Mouse (Mus musculus) ES-Bruce4 (cell line): ENCODE measurements around the gene Gm20873. TPM values are rescaled to one million over a fixed set of nuclear protein-coding genes. Genes with fewer than 3 reads are reported as not detected.
"Not testable (repeated sequence)": the region's sequence is repeated elsewhere in the genome, so short reads cannot be mapped to it uniquely, and the experiment has no call there.

Source experiments
- H3K27ac ChIP-seq: 2 replicates; pipeline ENCODE4 v1.5.1; 2012; ENCODE audit warnings: low read length, inconsistent platforms; ENCODE audit not compliant: insufficient read depth
- H3K27me3 ChIP-seq: 2 replicates; pipeline ENCODE4 v1.6.1; 2012; ENCODE audit warnings: mild to moderate bottlenecking, low read length, inconsistent platforms; ENCODE audit not compliant: control insufficient read depth, poor library complexity, insufficient read depth, severe bottlenecking
- H3K36me3 ChIP-seq: 2 replicates; pipeline ENCODE4 v1.6.1; 2012; ENCODE audit warnings: inconsistent platforms, mild to moderate bottlenecking, low read length, moderate library complexity; ENCODE audit not compliant: control insufficient read depth, poor library complexity, insufficient read depth, severe bottlenecking
- H3K4me1 ChIP-seq: one replicate; pipeline ENCODE4 v1.8.1; 2011; ENCODE audit warnings: low read length; ENCODE audit not compliant: control insufficient read depth, insufficient read depth
- H3K4me3 ChIP-seq: 2 replicates; pipeline ENCODE4 v1.5.1; 2011; ENCODE audit warnings: low read depth, mild to moderate bottlenecking, low read length
- H3K9ac ChIP-seq: 2 replicates; pipeline ENCODE4 v1.6.1; 2012; ENCODE audit warnings: low read depth, mild to moderate bottlenecking, inconsistent platforms; ENCODE audit not compliant: poor library complexity, severe bottlenecking
- H3K9me3 ChIP-seq: replicated peaks from 2 replicates; pipeline ENCODE4 v1.6.1; 2012; ENCODE audit warnings: mild to moderate bottlenecking, low read length, inconsistent platforms; ENCODE audit not compliant: control insufficient read depth, poor library complexity, insufficient read depth, severe bottlenecking
- polyA plus RNA-seq: library from polyadenylated mRNA; stranded (reverse); fragments of >200 nt; gene quantifications from 2 replicates; pipeline ENCODE4 v1.2.4, GENCODE M21; 2011; ENCODE audit warnings: low read depth; ENCODE audit not compliant: missing spikeins, insufficient read depth, insufficient read length

Gm20873 gene
- not detected in 2 replicates for polyA plus RNA-seq

- H3K4me3 ChIP-seq, H3K27ac ChIP-seq, H3K9me3 ChIP-seq, H3K27me3 ChIP-seq, H3K9ac ChIP-seq, H3K36me3 ChIP-seq, H3K4me1 ChIP-seq: not testable (repeated sequence)
Measured at GRCm38 (mm10) chrY:6266798-6267197, at the start of gene Gm20873. Gene Gm20873, plus strand, starts transcription at chrY:6267098.

GRCm38 (mm10) chrY:6237895-6238294 lies 29.0 kb upstream of the Gm20873 start, which contains the start of gene Gm21746:
Gene Gm21746, minus strand, starts transcription at chrY:6237995.
- not testable (repeated sequence) for H3K27me3 ChIP-seq, H3K27ac ChIP-seq, H3K4me3 ChIP-seq, H3K36me3 ChIP-seq, H3K4me1 ChIP-seq, H3K9me3 ChIP-seq, H3K9ac ChIP-seq

Other genes with a start within 250 kb of the Gm20873 start
- gene Gm21746, start 29.1 kb upstream of the Gm20873 start, polyA plus RNA-seq: not detected in 2 replicates